Mouse (Mus musculus): ENCODE data around the gene Med27.

DNA sequence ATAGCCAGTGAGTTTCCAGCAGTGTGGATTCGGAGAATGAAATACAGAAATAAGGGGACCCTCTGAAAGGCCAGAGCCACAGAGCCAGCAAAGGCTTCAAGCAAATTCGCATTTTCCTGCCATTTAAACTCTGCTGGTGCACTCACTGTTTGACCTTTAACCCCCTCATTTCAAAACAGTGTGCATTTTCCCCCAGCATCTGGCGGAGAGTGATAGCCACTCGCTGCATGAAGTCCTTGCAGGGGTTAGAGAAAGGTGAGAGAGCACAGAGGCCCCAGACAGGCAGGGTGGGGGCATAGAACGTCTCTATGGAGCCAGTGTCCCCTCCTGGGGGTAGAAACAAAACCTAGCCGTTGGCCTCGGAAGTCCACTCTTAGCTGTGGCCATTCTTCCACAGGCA is 166.5 kb downstream of the Med27 start:
- TF ChIP-seq CTCF (conservative IDR thresholded peaks at IDR 0.05 in 1 of 2, IDR thresholded peaks at IDR 0.05 in 1 of 2; ENCODE audit: low read depth in 2 of 2, low read length in 2 of 2) (no peak), POLR2A (IDR thresholded peaks at IDR 0.05; ENCODE audit: low read depth, low read length) (no peak), POLR2AphosphoS2 (IDR thresholded peaks at IDR 0.05; ENCODE audit: low read depth, low read length) (no peak), EP300 (IDR thresholded peaks at IDR 0.05; ENCODE audit: low read length) (no peak), NELFE (IDR thresholded peaks at IDR 0.05; ENCODE audit: low read depth, low read length) (no peak), CHD2 (IDR thresholded peaks at IDR 0.05; ENCODE audit: low read length) (no peak), ZKSCAN1 (IDR thresholded peaks at IDR 0.05; ENCODE audit: borderline replicate concordance, low read depth, low read length) (no peak)

Measured in CH12.LX (cell line).